In the genomic region with DNA sequence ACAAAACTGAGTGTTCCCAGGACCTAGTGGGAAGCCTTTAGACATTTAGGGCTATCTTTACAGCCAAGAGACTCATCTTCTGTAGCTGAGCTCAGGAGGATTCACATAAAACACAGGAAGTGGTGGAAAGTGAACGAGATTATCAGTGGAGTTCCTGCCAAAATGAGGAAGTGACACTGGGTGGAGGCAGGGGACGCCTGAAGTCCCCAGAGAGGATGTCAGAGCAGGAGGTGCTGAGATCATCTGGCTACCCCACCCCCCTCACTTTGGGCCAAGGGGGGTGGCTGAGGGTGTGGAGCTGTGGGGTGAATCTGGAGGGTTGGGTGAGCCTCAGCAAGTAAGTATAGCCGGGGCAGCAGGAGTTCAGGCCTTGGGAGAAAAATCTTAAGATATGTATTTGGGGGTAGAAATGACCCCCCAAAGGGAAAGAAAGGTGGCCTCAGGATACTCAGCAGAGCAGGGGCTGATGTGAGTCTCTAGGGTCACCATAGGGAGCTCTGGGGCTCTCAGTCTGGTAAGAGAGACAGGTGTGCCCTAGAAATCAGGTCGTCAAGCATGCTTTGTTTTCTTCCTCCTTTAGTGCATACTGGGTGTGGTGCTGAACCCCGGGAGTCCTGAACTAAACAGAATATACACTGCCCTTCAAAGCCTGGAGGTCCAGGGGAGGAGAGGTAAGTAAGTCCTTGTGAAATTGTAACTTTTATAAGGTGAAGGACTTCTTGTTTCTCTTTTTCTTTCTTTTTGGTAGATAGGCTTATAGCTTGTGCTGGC, we compare ENCODE assay signal across 8 mouse cellular contexts. TPM values are rescaled to one million over a fixed set of nuclear protein-coding genes. Genes with fewer than 3 reads are reported as not detected.
A peak's percentile ranks its signal among the peaks of the same experiment; 100 is the strongest.
DNase-seq lines count a peak whose midpoint lies in the region; ATAC-seq and TF ChIP-seq lines count a peak whose summit lies in the region.

No protein-coding gene starts in this region.

- intact Hi-C loops in heart, postnatal 36 days (cut with DNase I): no loop called here
- intact Hi-C loops in left cerebral cortex, postnatal 4 days (cut with DNase I): no loop called here

- no peaks in the 10 kb centered on the region for H3K27me3 ChIP-seq in C2C12 (ENCODE audit: control insufficient read depth, insufficient read depth, insufficient read length)
- no peaks in the 10 kb centered on the region for H3K27me3 ChIP-seq in hindbrain, embryonic 10.5 days (ENCODE audit: insufficient read depth, poor library complexity, severe bottlenecking)

- peak; percentile 74 for DNase-seq in adrenal gland, adult 2 months
- peak; percentile 68 to 70 for DNase-seq in heart, postnatal 36 days
- peak; percentile 72 for DNase-seq in thymus, postnatal 4 days
- no peak for DNase-seq in Muller cell, postnatal 12 days (ENCODE audit: inconsistent ontology term)
- no peak for DNase-seq in left cerebral cortex, postnatal 4 days
- DNase-seq in hindbrain, embryonic 10.5 days (ENCODE audit: low spot score): no peak

- H3K4me1 ChIP-seq in hindbrain, embryonic 10.5 days (replicated peaks): peaks cover 38% of the 10 kb centered on the region

- no peaks in the 10 kb centered on the region for H3K9me3 ChIP-seq in hindbrain, embryonic 10.5 days

- H3K79me2 ChIP-seq in C2C12 (ENCODE audit: control insufficient read depth, insufficient read depth): peaks cover 35% of the 10 kb centered on the region

- H3K36me3 ChIP-seq in C2C12 (ENCODE audit: control insufficient read depth, insufficient read depth): peaks cover 10% of the 10 kb centered on the region
- H3K36me3 ChIP-seq in hindbrain, embryonic 10.5 days: no peaks in the 10 kb centered on the region

- H3K4me3 ChIP-seq in C2C12 (ENCODE audit: insufficient read depth, poor library complexity, severe bottlenecking): peak overlapping the region; percentile 2
- no peak overlapping the region for H3K4me3 ChIP-seq in hindbrain, embryonic 10.5 days

- H3ac ChIP-seq in C2C12 (ENCODE audit: control insufficient read depth, insufficient read length, low read depth): peak overlapping the region; percentile 22

- peaks cover 6% of the 10 kb centered on the region for H3K79me3 ChIP-seq in C2C12 (ENCODE audit: low read depth)

- peak; percentile 95 for ATAC-seq in megakaryocyte, adult 5-6 weeks (ENCODE audit: poor library complexity, severe bottlenecking)

- H3K27ac ChIP-seq in hindbrain, embryonic 10.5 days: no peak overlapping the region; the same call in 1 of the 2 replicates

- TF ChIP-seq CTCF in C2C12 (IDR thresholded peaks at IDR 0.05; ENCODE audit: control insufficient read depth, insufficient read depth, insufficient read length): no peak

- 65% methylated on average over 5 of the region's 5 CpGs for WGBS in hindbrain, embryonic 10.5 days

TF ChIP-seq in C2C12, 6 proteins besides CTCF, POLR2A, EP300 and RAD21:
- no peak for TF ChIP-seq CEBPB (IDR thresholded peaks at IDR 0.05; ENCODE audit: low read depth)
- TF ChIP-seq FOSL1 (IDR thresholded peaks at IDR 0.05; ENCODE audit: insufficient read depth, low read length, poor library complexity, severe bottlenecking): no peak
- no peak for TF ChIP-seq USF1 (IDR thresholded peaks at IDR 0.05; ENCODE audit: low read depth)
- TF ChIP-seq MAX (IDR thresholded peaks at IDR 0.05): no peak
- no peak for TF ChIP-seq MYOD1 (IDR thresholded peaks at IDR 0.05; ENCODE audit: control insufficient read depth, insufficient read length, low read depth)
- no peak for TF ChIP-seq MYOG (IDR thresholded peaks at IDR 0.05; ENCODE audit: control insufficient read depth, extremely low read depth, insufficient read length)

RNA-seq across cellular contexts. Expression of a gene that starts 26.0 kb away (rescaled TPM):
- polyA plus RNA-seq in C2C12 (2012; fragmentation: generic; extraction: Trizol): 11.7 TPM
- total RNA-seq in adrenal gland, adult 2 months (2021): 1 to 10 TPM; 4.7 TPM
- 2.8 and 2.9 TPM in 2 replicates for polyA plus RNA-seq in adrenal gland, adult 2 months (2012; rRNA removed)
- total RNA-seq in heart, postnatal 36 days (2021): 1 to 10 TPM; 3.7 to 3.8 TPM
- total RNA-seq in megakaryocyte, adult 5-6 weeks (2015): 23.9 and 24.2 TPM in 2 replicates
- total RNA-seq in megakaryocyte, adult 5-6 weeks (2017): 14.3 and 16.7 TPM in 2 replicates
- total RNA-seq in left cerebral cortex, postnatal 4 days (2021): 1 to 10 TPM; 2.6 to 3.2 TPM
- polyA plus RNA-seq in hindbrain, embryonic 10.5 days (2016; fragmentation: Nextera tagmentation; extraction: Ambion mirVana): 42.3 and 44.4 TPM in 2 replicates

RNA-seq across cellular contexts. Expression of a gene that starts 43.5 kb away (rescaled TPM):
- 19.0 TPM for polyA plus RNA-seq in C2C12 (2012; fragmentation: generic; extraction: Trizol)
- total RNA-seq in adrenal gland, adult 2 months (2021): 100 to 1,000 TPM in 1 of 2 experiments, 10 to 100 TPM in 1; 98.4 to 272 TPM
- polyA plus RNA-seq in adrenal gland, adult 2 months (2012; rRNA removed): 162 and 163 TPM in 2 replicates
- total RNA-seq in heart, postnatal 36 days (2021): 10 to 100 TPM; 14.3 to 19.1 TPM
- not detected in 2 replicates for total RNA-seq in megakaryocyte, adult 5-6 weeks (2015)
- not detected in 2 replicates for total RNA-seq in megakaryocyte, adult 5-6 weeks (2017)
- 10 to 100 TPM in 1 of 2 experiments, 1 to 10 TPM in 1; 9.1 to 10.7 TPM for total RNA-seq in left cerebral cortex, postnatal 4 days (2021)
- 1.0 and 3.5 TPM in 2 replicates for polyA plus RNA-seq in hindbrain, embryonic 10.5 days (2016; fragmentation: Nextera tagmentation; extraction: Ambion mirVana)

RNA-seq across cellular contexts. Expression of a gene that starts 49.2 kb away (rescaled TPM):
- 37.3 TPM for polyA plus RNA-seq in C2C12 (2012; fragmentation: generic; extraction: Trizol)
- 10 to 100 TPM in 1 of 2 experiments, 1 to 10 TPM in 1; 6.4 to 11.2 TPM for total RNA-seq in adrenal gland, adult 2 months (2021)
- 12.2 and 15.4 TPM in 2 replicates for polyA plus RNA-seq in adrenal gland, adult 2 months (2012; rRNA removed)
- 10 to 100 TPM; 18.2 to 19.7 TPM for total RNA-seq in heart, postnatal 36 days (2021)
- total RNA-seq in megakaryocyte, adult 5-6 weeks (2015): 4.9 and 6.9 TPM in 2 replicates
- 5.3 and 7.8 TPM in 2 replicates for total RNA-seq in megakaryocyte, adult 5-6 weeks (2017)
- total RNA-seq in left cerebral cortex, postnatal 4 days (2021): 100 to 1,000 TPM; 128 to 133 TPM
- 15.1 and 18.7 TPM in 2 replicates for polyA plus RNA-seq in hindbrain, embryonic 10.5 days (2016; fragmentation: Nextera tagmentation; extraction: Ambion mirVana)

Comparison
In these comparisons a context has a peak if more than half of its experiments do, and no peak if none do; other contexts are left out.
1. DNase-seq: peak in adrenal gland, adult 2 months (single experiment), heart, postnatal 36 days (2 of 2) and thymus, postnatal 4 days (single experiment); none in Muller cell, postnatal 12 days (single experiment), left cerebral cortex, postnatal 4 days (single experiment) and hindbrain, embryonic 10.5 days (single experiment).
2. RNA of a gene that starts 43.5 kb away (total RNA-seq): 98.4 to 272 TPM in adrenal gland, adult 2 months, 14.3 to 19.1 TPM in heart, postnatal 36 days and 9.1 to 10.7 TPM in left cerebral cortex, postnatal 4 days; not detected in megakaryocyte, adult 5-6 weeks; every median in the first group is over 10 times any median in the second.
3. RNA of a gene that starts 49.2 kb away (total RNA-seq): 128 to 133 TPM in left cerebral cortex, postnatal 4 days; 18.2 to 19.7 TPM in heart, postnatal 36 days, 6.4 to 11.2 TPM in adrenal gland, adult 2 months and 4.9 to 7.8 TPM in megakaryocyte, adult 5-6 weeks; every median in the first group is over 4 times any median in the second.